Mouse (Mus musculus) heart, postnatal 0 days (tissue): Measurements from ENCODE around the gene Ptprj.

Source experiments
- CTCF ChIP-seq: IDR thresholded peaks from 2 replicates; pipeline ENCODE4 v1.5.1; 2016; ENCODE audit warnings: antibody characterized with exemption, control low read depth, low read depth
- EP300 ChIP-seq: IDR thresholded peaks from 2 replicates; pipeline ENCODE4 v1.6.1; 2016; ENCODE audit warnings: antibody characterized with exemption, low read depth

DNA sequence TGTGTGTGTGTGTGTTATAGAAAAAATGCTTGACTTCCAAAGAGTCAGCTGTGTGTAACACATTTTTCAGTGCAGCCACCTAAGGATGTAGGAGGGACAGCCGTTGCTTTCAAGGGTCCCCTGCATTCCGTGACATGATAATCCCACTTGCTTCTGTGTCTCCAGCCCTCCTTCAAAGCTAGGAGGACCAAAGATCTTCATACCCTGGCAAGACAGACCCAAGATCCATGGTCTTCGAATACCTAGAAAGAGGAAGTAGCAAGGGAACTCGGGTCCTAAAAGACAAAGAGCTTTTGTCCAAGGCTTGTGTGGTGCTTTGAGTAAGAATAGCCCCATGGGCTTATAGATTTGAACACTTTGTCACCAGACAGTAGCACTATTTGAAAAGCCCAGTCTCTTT lies 4.1 kb upstream of the Ptprj start:
- TF ChIP-seq EP300 (no peak), CTCF (no peak)
